12 mouse cellular contexts compared by ENCODE assay signal in the genomic region with DNA sequence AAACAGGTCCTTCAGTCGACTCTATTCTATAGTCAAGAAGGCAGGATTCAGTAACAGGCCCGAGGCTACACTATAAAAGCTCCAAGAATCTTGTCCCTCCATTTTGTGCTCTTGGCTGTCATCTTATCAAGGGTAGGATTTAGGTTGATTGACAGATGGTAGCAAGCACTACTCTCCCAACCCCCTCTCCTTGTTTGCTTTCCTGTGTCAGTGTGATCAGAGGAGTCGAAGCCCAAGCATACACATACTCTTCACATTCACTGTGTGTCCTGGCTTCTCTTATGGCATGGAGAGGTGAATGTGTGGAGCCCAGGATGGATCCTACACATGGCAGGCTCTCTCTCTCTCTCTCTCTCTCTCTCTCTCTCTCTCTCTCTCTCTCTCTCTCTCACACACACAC. TPM values are rescaled to one million over a fixed set of nuclear protein-coding genes. Genes with fewer than 3 reads are reported as not detected.
DNase-seq lines count a peak whose midpoint lies in the region; ATAC-seq and TF ChIP-seq lines count a peak whose summit lies in the region.
"Had no signal": no experiment of that assay in that cellular context is flagged by ENCODE, and none has a peak within 500 bp of the region (broad histone marks: within the 10 kb centered on the region; RNA-seq: fewer than 3 reads in every experiment).

No protein-coding gene starts in this region.

- no peak overlapping the region for H3K4me3 ChIP-seq in lung, embryonic 14.5 days (ENCODE audit: low read depth, low read length)
- H3K4me3 ChIP-seq in bone marrow macrophage, adult 2 months (ENCODE audit: insufficient read depth, low read length) = peak overlapping the region; percentile 61
- peak overlapping the region; percentile 54 for H3K4me3 ChIP-seq in liver, embryonic 15.5 days (replicated peaks)
- no peak overlapping the region for H3K4me3 ChIP-seq in midbrain, embryonic 10.5 days
- H3K4me3 ChIP-seq: lung, embryonic 15.5 days had no signal

- TF ChIP-seq POLR2A in bone marrow macrophage, adult 2 months (IDR thresholded peaks at IDR 0.05; ENCODE audit: borderline replicate concordance, low read depth, low read length) = no peak

- H3K4me1 ChIP-seq in lung, embryonic 14.5 days (ENCODE audit: insufficient read depth) = no peaks in the 10 kb centered on the region
- H3K4me1 ChIP-seq in bone marrow macrophage, adult 2 months (ENCODE audit: control insufficient read depth, insufficient read depth, low read length) = peaks cover 50% of the 10 kb centered on the region
- peaks cover 91% of the 10 kb centered on the region for H3K4me1 ChIP-seq in liver, embryonic 15.5 days (replicated peaks)
- H3K4me1 ChIP-seq in midbrain, embryonic 10.5 days = peaks cover 6% of the 10 kb centered on the region

- peak overlapping the region; percentile 4; the same call in 1 of the 2 replicates for H3K4me2 ChIP-seq in lung, embryonic 14.5 days
- peak overlapping the region; percentile 78 for H3K4me2 ChIP-seq in liver, embryonic 15.5 days
- H3K4me2 ChIP-seq: lung, embryonic 15.5 days had no signal

- no peak overlapping the region; the same call in 1 of the 2 replicates for H3K27ac ChIP-seq in lung, embryonic 14.5 days (ENCODE audit: low read depth)
- H3K27ac ChIP-seq in bone marrow macrophage, adult 2 months (ENCODE audit: insufficient read depth, low read depth, low read length) = peak overlapping the region; percentile 99
- peak overlapping the region; percentile 98 for H3K27ac ChIP-seq in liver, embryonic 15.5 days (replicated peaks)
- H3K27ac ChIP-seq in midbrain, embryonic 10.5 days (replicated peaks) = no peak overlapping the region
- H3K27ac ChIP-seq: hindbrain, postnatal 0 days; lung, embryonic 15.5 days had no signal

- TF ChIP-seq CTCF in lung, embryonic 14.5 days (IDR thresholded peaks at IDR 0.05; ENCODE audit: low read depth) = no peak
- TF ChIP-seq CTCF in bone marrow macrophage, adult 2 months (IDR thresholded peaks at IDR 0.05; ENCODE audit: low read depth, low read length) = no peak

- DNase-seq in lung, embryonic 14.5 days = no peak
- DNase-seq in lung, postnatal 36 days = no peak
- peak; percentile 74 for DNase-seq in thymus, postnatal 25 days
- no peak for DNase-seq in left cerebral cortex, adult 11 months (ENCODE audit: low spot score)
- no peak for DNase-seq in midbrain, embryonic 10.5 days (ENCODE audit: low spot score)
- DNase-seq: adrenal gland, postnatal 25 days; cerebellum, postnatal 14 days; gastrocnemius, postnatal 25 days had no signal

- no peak for ATAC-seq in lung, embryonic 14.5 days (ENCODE audit: insufficient read depth)
- ATAC-seq in liver, embryonic 15.5 days (ENCODE audit: insufficient read depth) = peak; percentile 14
- ATAC-seq: hindbrain, postnatal 0 days had no signal

- H3K27me3 ChIP-seq in lung, embryonic 14.5 days (ENCODE audit: insufficient read depth, low read length) = no peaks in the 10 kb centered on the region
- no peaks in the 10 kb centered on the region for H3K27me3 ChIP-seq in liver, embryonic 15.5 days
- no peaks in the 10 kb centered on the region for H3K27me3 ChIP-seq in midbrain, embryonic 10.5 days (ENCODE audit: low read depth, poor library complexity, severe bottlenecking)
- H3K27me3 ChIP-seq: lung, embryonic 15.5 days had no signal

- 67% methylated on average over 3 of the region's 3 CpGs for WGBS in lung, embryonic 14.5 days
- WGBS in liver, embryonic 15.5 days (ENCODE audit: insufficient replicate concordance) = 14% methylated on average over 3 of the region's 3 CpGs
- 77% methylated on average over 3 of the region's 3 CpGs for WGBS in midbrain, embryonic 10.5 days

- H3K36me3 ChIP-seq in lung, embryonic 14.5 days (ENCODE audit: insufficient read depth) = no peaks in the 10 kb centered on the region
- peaks cover 3% of the 10 kb centered on the region; the same call in 1 of the 2 replicates for H3K36me3 ChIP-seq in liver, embryonic 15.5 days (replicated peaks)
- H3K36me3 ChIP-seq in midbrain, embryonic 10.5 days = peaks cover 3% of the 10 kb centered on the region; the same call in 1 of the 2 replicates
- H3K36me3 ChIP-seq: lung, embryonic 15.5 days had no signal

- no peaks in the 10 kb centered on the region for H3K9me3 ChIP-seq in lung, embryonic 14.5 days (ENCODE audit: low read depth, low read length)
- no peaks in the 10 kb centered on the region for H3K9me3 ChIP-seq in liver, embryonic 15.5 days (replicated peaks)
- H3K9me3 ChIP-seq in midbrain, embryonic 10.5 days (replicated peaks) = no peaks in the 10 kb centered on the region
- H3K9me3 ChIP-seq: lung, embryonic 15.5 days had no signal

- H3K9ac ChIP-seq in lung, embryonic 14.5 days = no peak overlapping the region
- H3K9ac ChIP-seq in liver, embryonic 15.5 days = peak overlapping the region; percentile 71
- H3K9ac ChIP-seq: lung, embryonic 15.5 days had no signal

RNA-seq across cellular contexts. Expression of a gene that starts 9.8 kb away (rescaled TPM):
- 1.5 and 2.5 TPM in 2 replicates for polyA plus RNA-seq in lung, embryonic 14.5 days (2014; fragmentation: Nextera tagmentation; extraction: Ambion mirVana)
- polyA plus RNA-seq in bone marrow macrophage, adult 2 months (2012; ENCODE audit: insufficient read depth, insufficient read length, missing spikeins) = 2.6 and 2.9 TPM in 2 replicates
- polyA plus RNA-seq in liver, embryonic 15.5 days (2015; fragmentation: Nextera tagmentation; extraction: Ambion mirVana) = 3.3 and 3.5 TPM in 2 replicates
- 8.2 and 14.7 TPM in 2 replicates for polyA plus RNA-seq in midbrain, embryonic 10.5 days (2016; fragmentation: Nextera tagmentation; extraction: Ambion mirVana)

RNA-seq across cellular contexts. Expression of a gene that starts 13.2 kb away (rescaled TPM):
- polyA plus RNA-seq in lung, embryonic 14.5 days (2014; fragmentation: Nextera tagmentation; extraction: Ambion mirVana) = 145 and 146 TPM in 2 replicates
- polyA plus RNA-seq in bone marrow macrophage, adult 2 months (2012; ENCODE audit: insufficient read depth, insufficient read length, missing spikeins) = 136 and 142 TPM in 2 replicates
- 177 and 195 TPM in 2 replicates for polyA plus RNA-seq in liver, embryonic 15.5 days (2015; fragmentation: Nextera tagmentation; extraction: Ambion mirVana)
- 157 and 171 TPM in 2 replicates for polyA plus RNA-seq in midbrain, embryonic 10.5 days (2016; fragmentation: Nextera tagmentation; extraction: Ambion mirVana)

RNA-seq across cellular contexts. Expression of a gene that starts 42.9 kb away (rescaled TPM):
- polyA plus RNA-seq in lung, embryonic 14.5 days (2014; fragmentation: Nextera tagmentation; extraction: Ambion mirVana) = 0.37 and 0.89 TPM in 2 replicates
- polyA plus RNA-seq in bone marrow macrophage, adult 2 months (2012; ENCODE audit: insufficient read depth, insufficient read length, missing spikeins) = 1.1 and 1.7 TPM in 2 replicates
- 448 and 474 TPM in 2 replicates for polyA plus RNA-seq in liver, embryonic 15.5 days (2015; fragmentation: Nextera tagmentation; extraction: Ambion mirVana)
- 2.5 and 2.7 TPM in 2 replicates for polyA plus RNA-seq in midbrain, embryonic 10.5 days (2016; fragmentation: Nextera tagmentation; extraction: Ambion mirVana)

Comparison
In these comparisons a context has a peak if more than half of its experiments do, and no peak if none do; other contexts are left out.
1. H3K27ac ChIP-seq: peak in bone marrow macrophage, adult 2 months (single experiment) and liver, embryonic 15.5 days (single experiment); none in lung, embryonic 14.5 days (single experiment) and midbrain, embryonic 10.5 days (single experiment).
2. H3K4me3 ChIP-seq: peak in bone marrow macrophage, adult 2 months (single experiment) and liver, embryonic 15.5 days (single experiment); none in lung, embryonic 14.5 days (single experiment) and midbrain, embryonic 10.5 days (single experiment).
3. RNA of a gene that starts 42.9 kb away (polyA plus RNA-seq): 448 to 474 TPM in liver, embryonic 15.5 days; 2.5 to 2.7 TPM in midbrain, embryonic 10.5 days, 1.1 to 1.7 TPM in bone marrow macrophage, adult 2 months and 0.37 to 0.89 TPM in lung, embryonic 14.5 days; every median in the first group is over 100 times any median in the second.